Mouse (Mus musculus): Measurements from ENCODE around the gene Myo1e. TPM values are rescaled to one million over a fixed set of nuclear protein-coding genes. Genes with fewer than 3 reads are reported as not detected.

The Myo1e gene
- total and polyA plus RNA-seq, 2 experiments = 11.2 to 25.1 TPM

GRCm38 (mm10) chr9:70202753-70203152 is 4.4 kb upstream of the Myo1e start:
- Histone ChIP-seq H3K27me3 (ENCODE audit: control insufficient read depth, insufficient read depth, low read length) (no peaks in the 10 kb centered on the region), H3K4me1 (ENCODE audit: control insufficient read depth, insufficient read depth, low read length) (no peaks in the 10 kb centered on the region), H3K79me2 (ENCODE audit: control insufficient read depth, insufficient read depth, low read length) (0 out of 2 replicates have a peak, but pooled peaks cover under 1% of the 10 kb centered on the region), H3K36me3 (ENCODE audit: control insufficient read depth, insufficient read depth, low read length) (no peaks in the 10 kb centered on the region), H3K9ac (ENCODE audit: low read depth, low read length) (no peak overlapping the region), H3K4me3 (ENCODE audit: insufficient read depth, low read depth, low read length) (no peak overlapping the region), H3K27ac (replicated peaks; ENCODE audit: insufficient read depth, low read depth, low read length) (no peak overlapping the region)
- TF ChIP-seq CTCF (IDR thresholded peaks at IDR 0.05; ENCODE audit: low read depth, low read length) (peak; percentile 87), POLR2A (IDR thresholded peaks at IDR 0.05; ENCODE audit: extremely low read depth, insufficient read depth, low read length) (no peak)
- WGBS = 60% methylated on average over 5 of the region's 5 CpGs
- DNase-seq (ENCODE audit: extremely low read depth, low read depth, low spot score) = peak; percentile 43

GRCm38 (mm10) chr9:70203267-70204076 is 3.7 kb upstream of the Myo1e start:
- Histone ChIP-seq H3K79me2 (ENCODE audit: control insufficient read depth, insufficient read depth, low read length) (0 out of 2 replicates have a peak, but pooled peaks cover 6% of the 10 kb centered on the region), H3K4me3 (ENCODE audit: insufficient read depth, low read depth, low read length) (no peak overlapping the region), H3K36me3 (ENCODE audit: control insufficient read depth, insufficient read depth, low read length) (no peaks in the 10 kb centered on the region), H3K4me1 (ENCODE audit: control insufficient read depth, insufficient read depth, low read length) (no peaks in the 10 kb centered on the region), H3K9ac (ENCODE audit: low read depth, low read length) (no peak overlapping the region), H3K27me3 (ENCODE audit: control insufficient read depth, insufficient read depth, low read length) (no peaks in the 10 kb centered on the region), H3K27ac (replicated peaks; ENCODE audit: insufficient read depth, low read depth, low read length) (no peak overlapping the region)
- TF ChIP-seq POLR2A (IDR thresholded peaks at IDR 0.05; ENCODE audit: extremely low read depth, insufficient read depth, low read length) (no peak), CTCF (IDR thresholded peaks at IDR 0.05; ENCODE audit: low read depth, low read length) (no peak)
- 81% methylated on average over 15 of the region's 15 CpGs for WGBS
- DNase-seq (ENCODE audit: extremely low read depth, low read depth, low spot score) = no peak

GRCm38 (mm10) chr9:70207981-70208521 is 901 bp downstream of the Myo1e start:
- peak; percentile 58 for DNase-seq (ENCODE audit: extremely low read depth, low read depth, low spot score)
- H3K36me3 ChIP-seq (ENCODE audit: control insufficient read depth, insufficient read depth, low read length) = no peaks in the 10 kb centered on the region
- H3K4me3 ChIP-seq (ENCODE audit: insufficient read depth, low read depth, low read length) = peak overlapping the region; percentile 84
- WGBS = under 1% methylated on average over 26 of the region's 26 CpGs
- peak overlapping the region; percentile 71 for H3K27ac ChIP-seq (replicated peaks; ENCODE audit: insufficient read depth, low read depth, low read length)
- peak overlapping the region; percentile 79 for H3K9ac ChIP-seq (ENCODE audit: low read depth, low read length)
- no peaks in the 10 kb centered on the region for H3K27me3 ChIP-seq (ENCODE audit: control insufficient read depth, insufficient read depth, low read length)
- TF ChIP-seq CTCF (IDR thresholded peaks at IDR 0.05; ENCODE audit: low read depth, low read length) (peak; percentile 1; the same call in 1 of the 2 replicates), POLR2A (IDR thresholded peaks at IDR 0.05; ENCODE audit: extremely low read depth, insufficient read depth, low read length) (0 out of 2 replicates have a peak, but pooled peaks have one; percentile 3)
- peaks cover 23% of the 10 kb centered on the region for H3K79me2 ChIP-seq (ENCODE audit: control insufficient read depth, insufficient read depth, low read length)
- H3K4me1 ChIP-seq (ENCODE audit: control insufficient read depth, insufficient read depth, low read length) = peaks cover 20% of the 10 kb centered on the region

GRCm38 (mm10) chr9:70208751-70209150 is 1.6 kb downstream of the Myo1e start:
- WGBS = 13% methylated on average over 12 of the region's 12 CpGs
- Histone ChIP-seq H3K36me3 (ENCODE audit: control insufficient read depth, insufficient read depth, low read length) (no peaks in the 10 kb centered on the region), H3K79me2 (ENCODE audit: control insufficient read depth, insufficient read depth, low read length) (peaks cover 26% of the 10 kb centered on the region), H3K9ac (ENCODE audit: low read depth, low read length) (no peak overlapping the region), H3K27ac (replicated peaks; ENCODE audit: insufficient read depth, low read depth, low read length) (0 out of 2 replicates have a peak overlapping the region, but pooled peaks have one; percentile 3), H3K27me3 (ENCODE audit: control insufficient read depth, insufficient read depth, low read length) (no peaks in the 10 kb centered on the region), H3K4me3 (ENCODE audit: insufficient read depth, low read depth, low read length) (peak overlapping the region; percentile 28; the same call in 1 of the 2 replicates), H3K4me1 (ENCODE audit: control insufficient read depth, insufficient read depth, low read length) (peaks cover 20% of the 10 kb centered on the region)
- DNase-seq (ENCODE audit: extremely low read depth, low read depth, low spot score) = peak; percentile 70
- TF ChIP-seq POLR2A (IDR thresholded peaks at IDR 0.05; ENCODE audit: extremely low read depth, insufficient read depth, low read length) (no peak), CTCF (IDR thresholded peaks at IDR 0.05; ENCODE audit: low read depth, low read length) (no peak)

- peak; percentile 69 for DNase-seq (ENCODE audit: extremely low read depth, low read depth, low spot score)
- 61% methylated on average over 8 of the region's 8 CpGs for WGBS
- H3K27ac ChIP-seq (replicated peaks; ENCODE audit: insufficient read depth, low read depth, low read length) = peak overlapping the region; percentile 16; the same call in 1 of the 2 replicates
- no peak overlapping the region for H3K9ac ChIP-seq (ENCODE audit: low read depth, low read length)
- peaks cover 32% of the 10 kb centered on the region for H3K79me2 ChIP-seq (ENCODE audit: control insufficient read depth, insufficient read depth, low read length)
- H3K4me1 ChIP-seq (ENCODE audit: control insufficient read depth, insufficient read depth, low read length) = peaks cover 20% of the 10 kb centered on the region
- no peaks in the 10 kb centered on the region for H3K27me3 ChIP-seq (ENCODE audit: control insufficient read depth, insufficient read depth, low read length)
- no peak for TF ChIP-seq POLR2A (IDR thresholded peaks at IDR 0.05; ENCODE audit: extremely low read depth, insufficient read depth, low read length)
- peak; percentile 17; the same call in 1 of the 2 replicates for TF ChIP-seq CTCF (IDR thresholded peaks at IDR 0.05; ENCODE audit: low read depth, low read length)
- H3K4me3 ChIP-seq (ENCODE audit: insufficient read depth, low read depth, low read length) = no peak overlapping the region
- H3K36me3 ChIP-seq (ENCODE audit: control insufficient read depth, insufficient read depth, low read length) = no peaks in the 10 kb centered on the region
Measured at GRCm38 (mm10) chr9:70209296-70210049, 2.3 kb downstream of the Myo1e start.
